Mouse (Mus musculus) CH12.LX (cell line): ENCODE measurements around the gene Amer3. TPM values are rescaled to one million over a fixed set of nuclear protein-coding genes. Genes with fewer than 3 reads are reported as not detected.

Experiments
- DNase-seq: peaks from one replicate; pipeline ENCODE4 v3.0.0-alpha.2; 2013; ENCODE audit errors: extremely low read depth
- H3K27ac ChIP-seq: 2 replicates; pipeline ENCODE4 v1.5.1; 2012; ENCODE audit warnings: low read depth, mild to moderate bottlenecking, control low read depth, moderate library complexity; ENCODE audit not compliant: insufficient read depth
- H3K27me3 ChIP-seq: replicated peaks from 2 replicates; pipeline ENCODE3; 2012; ENCODE audit warnings: inconsistent platforms
- H3K36me3 ChIP-seq, 2 experiments: replicated peaks in 1 of 2; 2 replicates each; pipeline versions ENCODE3 to v1.6.1; 2012; ENCODE audit warnings: inconsistent platforms in 1 of 2, low read length in 1 of 2, mild to moderate bottlenecking in 1 of 2, mixed read lengths in 1 of 2, moderate library complexity in 1 of 2; ENCODE audit not compliant: control insufficient read depth in 1 of 2, insufficient read depth in 1 of 2
- H3K4me1 ChIP-seq, 2 experiments: 2 replicates each; pipeline ENCODE4 v1.6.1; 2012; ENCODE audit warnings: inconsistent platforms in 1 of 2, moderate library complexity in 1 of 2; ENCODE audit not compliant: insufficient read depth in 2 of 2, control insufficient read depth in 1 of 2
- H3K4me2 ChIP-seq: 2 replicates; pipeline ENCODE4 v1.6.1; 2012; ENCODE audit warnings: low read depth, mild to moderate bottlenecking, control low read depth; ENCODE audit not compliant: poor library complexity, insufficient read depth, severe bottlenecking
- H3K4me3 ChIP-seq, 3 experiments: fragments of 150-350 bp in 1 of 3; sonication (generic) in 1 of 3; replicated peaks in 1 of 3; 2 replicates each; pipeline versions ENCODE3 to v1.5.1; 2011 to 2012; ENCODE audit warnings: low read depth in 2 of 3, low read length in 2 of 3, mild to moderate bottlenecking in 2 of 3, moderate library complexity in 2 of 3, control low read depth in 1 of 3, improper control_type of control experiment in 1 of 3, inconsistent platforms in 1 of 3, mixed read lengths in 1 of 3; ENCODE audit not compliant: poor library complexity in 1 of 3
- H3K79me2 ChIP-seq: replicated peaks from 2 replicates; pipeline ENCODE4 v1.6.1; 2012; ENCODE audit warnings: mild to moderate bottlenecking, moderate library complexity; ENCODE audit not compliant: control insufficient read depth, poor library complexity, insufficient read depth, severe bottlenecking; ENCODE audit errors: extremely low read depth
- H3K9ac ChIP-seq: 2 replicates; pipeline ENCODE4 v1.6.1; 2012; ENCODE audit warnings: low read depth, mild to moderate bottlenecking, control low read depth, moderate library complexity; ENCODE audit not compliant: insufficient read depth
- H3K9me3 ChIP-seq: replicated peaks from 2 replicates; pipeline ENCODE3; 2012; ENCODE audit warnings: low read length, inconsistent platforms, mixed read lengths
- BHLHE40 ChIP-seq: IDR thresholded peaks from 2 replicates; pipeline ENCODE4 v1.6.1; 2011; ENCODE audit warnings: mild to moderate bottlenecking, low read depth, low read length, improper control_type of control experiment
- CHD1 ChIP-seq: IDR thresholded peaks from 2 replicates; pipeline ENCODE4 v1.6.1; 2012; ENCODE audit warnings: low read depth, low read length, improper control_type of control experiment, inconsistent platforms
- CHD2 ChIP-seq: IDR thresholded peaks from 2 replicates; pipeline ENCODE4 v1.6.1; 2011; ENCODE audit warnings: low read length, improper control_type of control experiment
- CTCF ChIP-seq, 2 experiments: IDR thresholded peaks in 1 of 2; conservative IDR thresholded peaks in 1 of 2; 2 replicates each; pipeline ENCODE4 v1.5.1; 2011 to 2012; ENCODE audit warnings: low read depth in 2 of 2, low read length in 2 of 2, improper control_type of control experiment in 1 of 2, inconsistent platforms in 1 of 2, mild to moderate bottlenecking in 1 of 2, moderate library complexity in 1 of 2
- E2F4 ChIP-seq: IDR thresholded peaks from 2 replicates; pipeline ENCODE4 v1.6.1; 2011; ENCODE audit warnings: low read depth, low read length, improper control_type of control experiment; ENCODE audit not compliant: insufficient replicate concordance
- HCFC1 ChIP-seq: IDR thresholded peaks from 2 replicates; pipeline ENCODE4 v1.6.1; 2012; ENCODE audit warnings: low read depth, mild to moderate bottlenecking, inconsistent platforms, low read length, improper control_type of control experiment
- KAT2A ChIP-seq: IDR thresholded peaks from 2 replicates; pipeline ENCODE4 v1.6.1; 2012; ENCODE audit warnings: low read length, improper control_type of control experiment, inconsistent platforms; ENCODE audit not compliant: insufficient replicate concordance
- MAX ChIP-seq: IDR thresholded peaks from 2 replicates; pipeline ENCODE4 v1.6.1; 2011; ENCODE audit warnings: low read length, improper control_type of control experiment
- PAX5 ChIP-seq: IDR thresholded peaks from 2 replicates; pipeline ENCODE4 v1.6.1; 2012; ENCODE audit warnings: low read length, inconsistent platforms, mixed read lengths
- POLR2A ChIP-seq: IDR thresholded peaks from 2 replicates; pipeline ENCODE4 v1.6.1; 2011; ENCODE audit warnings: low read depth, mild to moderate bottlenecking, improper control_type of control experiment, low read length
- RCOR1 ChIP-seq: conservative IDR thresholded peaks from 2 replicates; pipeline ENCODE4 v1.6.1; 2012; ENCODE audit warnings: low read depth, mild to moderate bottlenecking, inconsistent platforms, low read length, improper control_type of control experiment
- TCF12 ChIP-seq: IDR thresholded peaks from 2 replicates; pipeline ENCODE4 v1.6.1; 2014; ENCODE audit warnings: low read depth, mild to moderate bottlenecking, inconsistent platforms, low read length, improper control_type of control experiment
- UBTF ChIP-seq: IDR thresholded peaks from 2 replicates; pipeline ENCODE4 v1.6.1; 2012; ENCODE audit warnings: low read depth, mild to moderate bottlenecking, inconsistent platforms, low read length, improper control_type of control experiment, moderate library complexity
- USF2 ChIP-seq: conservative IDR thresholded peaks from 2 replicates; pipeline ENCODE4 v1.6.1; 2011; ENCODE audit warnings: low read depth, low read length, improper control_type of control experiment
- ZNF384 ChIP-seq: IDR thresholded peaks from 2 replicates; pipeline ENCODE4 v1.6.1; 2012; ENCODE audit warnings: low read depth, low read length, improper control_type of control experiment, inconsistent platforms
- dilution Hi-C: fragments of 300-500 bp; cut with MboI; formaldehyde crosslinking; loops from 2 replicates; pipeline ENCODE4 v1.14.3; 2020; ENCODE audit warnings: low sequenced_read_pairs; ENCODE audit not compliant: extremely low pct_unique_long_range_greater_than_20kb, extremely low pct_ligation_motif_present
- in situ Hi-C: fragments of 300-500 bp; cut with MboI; formaldehyde crosslinking; loops from 3 replicates; pipeline ENCODE4 v1.14.3; 2019; ENCODE audit warnings: low sequenced_read_pairs, low pct_ligation_motif_present, low pct_unique_long_range_greater_than_20kb, mixed read lengths
- polyA plus RNA-seq: library from polyadenylated mRNA; unstranded; fragments of >175 nt; gene quantifications from 2 replicates; pipeline ENCODE4 v1.2.1, GENCODE M21; 2012; ENCODE audit warnings: low read depth; ENCODE audit not compliant: insufficient read length
- total RNA-seq, 2 experiments: library from RNA; depleted of rRNA; stranded (reverse); fragments of 300-350 nt in 1 of 2; fragments of >200 nt in 1 of 2; gene quantifications; 2 replicates each; pipeline ENCODE4 v1.2.3; 2012 to 2014

Amer3 gene
- total and polyA plus RNA-seq, 3 experiments = 0.04 to 0.20 (median 0.17) TPM

GRCm38 (mm10) chr1:34568120-34568519 lies 11.3 kb upstream of the Amer3 start:
- peaks cover 4 to 16% of the 10 kb centered on the region in 2 experiments for H3K4me1 ChIP-seq
- no peaks in the 10 kb centered on the region for H3K79me2 ChIP-seq
- no peaks in the 10 kb centered on the region for H3K36me3 ChIP-seq
- no peaks in the 10 kb centered on the region for H3K9me3 ChIP-seq
- H3K4me3 ChIP-seq = no peak overlapping the region
- H3K27me3 ChIP-seq = no peaks in the 10 kb centered on the region
- DNase-seq = no peak
- in situ Hi-C loops (no loop called here), dilution Hi-C loops (no loop called here)
- H3K4me2 ChIP-seq = no peak overlapping the region
- no peak for TF ChIP-seq TCF12
- H3K27ac ChIP-seq = no peak overlapping the region
- no peak overlapping the region for H3K9ac ChIP-seq

DNA sequence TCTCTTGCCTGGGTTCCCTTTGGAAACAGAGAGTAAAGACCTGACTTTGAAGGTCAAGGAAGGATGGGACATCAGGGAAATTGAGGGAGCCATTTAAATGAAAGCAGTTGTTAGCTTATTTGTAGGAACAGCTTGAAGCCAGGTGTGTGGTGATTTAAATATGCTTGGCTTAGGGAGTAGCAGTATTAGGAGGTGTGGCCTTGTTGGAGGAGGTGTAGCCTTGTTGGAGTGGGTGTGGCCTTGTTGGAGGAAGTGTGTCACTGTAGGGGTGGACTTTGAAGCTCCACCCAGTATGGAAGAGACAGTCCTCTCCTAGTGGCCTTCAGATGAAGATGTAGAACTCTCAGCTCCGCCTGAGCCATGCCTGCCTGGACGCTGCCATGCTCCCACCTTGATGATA lies 9.6 kb upstream of the Amer3 start:
- TF ChIP-seq POLR2A (no peak), HCFC1 (no peak), MAX (no peak), USF2 (no peak), RCOR1 (no peak), CHD2 (no peak), ZNF384 (no peak), UBTF (no peak), CTCF (conservative IDR thresholded peaks at IDR 0.05 in 1 of 2, IDR thresholded peaks at IDR 0.05 in 1 of 2; ENCODE audit: low read depth in 2 of 2, low read length in 2 of 2) (no peak), BHLHE40 (no peak)
- H3K4me3 ChIP-seq = no peak overlapping the region
- dilution Hi-C loops = no loop called here

GRCm38 (mm10) chr1:34571431-34571830 lies 8.0 kb upstream of the Amer3 start:
- TF ChIP-seq E2F4 = no peak
- TF ChIP-seq PAX5 = no peak
- no peak for TF ChIP-seq KAT2A
- no peak for TF ChIP-seq CHD1
- no peak for DNase-seq
- Histone ChIP-seq H3K4me3 (no peak overlapping the region), H3K9ac (no peak overlapping the region), H3K4me1 (peaks cover 4 to 6% of the 10 kb centered on the region in 2 experiments), H3K4me2 (no peak overlapping the region), H3K27ac (no peak overlapping the region), H3K36me3 (no peaks in the 10 kb centered on the region), H3K9me3 (no peaks in the 10 kb centered on the region), H3K27me3 (no peaks in the 10 kb centered on the region), H3K79me2 (no peaks in the 10 kb centered on the region)
- in situ Hi-C loops (no loop called here), dilution Hi-C loops (no loop called here)

More for the DNA sequence above, 9.6 kb upstream of the Amer3 start:
- H3K79me2 ChIP-seq = no peaks in the 10 kb centered on the region
- H3K9ac ChIP-seq = no peak overlapping the region
- no peak for DNase-seq
- no peaks in the 10 kb centered on the region for H3K9me3 ChIP-seq
- in situ Hi-C loops = no loop called here
- no peaks in the 10 kb centered on the region for H3K27me3 ChIP-seq
- no peaks in the 10 kb centered on the region for H3K36me3 ChIP-seq
- no peak overlapping the region for H3K27ac ChIP-seq
- no peak overlapping the region for H3K4me2 ChIP-seq
- H3K4me1 ChIP-seq = peaks cover 4 to 6% of the 10 kb centered on the region in 2 experiments
